Mouse (Mus musculus) cerebellum, adult 9-11 months (tissue): ENCODE measurements around the gene Gstk1.

Source experiments
- DNase-seq: peaks from one replicate; pipeline ENCODE4 v3.0.0; 2022

Gene Gstk1

DNA sequence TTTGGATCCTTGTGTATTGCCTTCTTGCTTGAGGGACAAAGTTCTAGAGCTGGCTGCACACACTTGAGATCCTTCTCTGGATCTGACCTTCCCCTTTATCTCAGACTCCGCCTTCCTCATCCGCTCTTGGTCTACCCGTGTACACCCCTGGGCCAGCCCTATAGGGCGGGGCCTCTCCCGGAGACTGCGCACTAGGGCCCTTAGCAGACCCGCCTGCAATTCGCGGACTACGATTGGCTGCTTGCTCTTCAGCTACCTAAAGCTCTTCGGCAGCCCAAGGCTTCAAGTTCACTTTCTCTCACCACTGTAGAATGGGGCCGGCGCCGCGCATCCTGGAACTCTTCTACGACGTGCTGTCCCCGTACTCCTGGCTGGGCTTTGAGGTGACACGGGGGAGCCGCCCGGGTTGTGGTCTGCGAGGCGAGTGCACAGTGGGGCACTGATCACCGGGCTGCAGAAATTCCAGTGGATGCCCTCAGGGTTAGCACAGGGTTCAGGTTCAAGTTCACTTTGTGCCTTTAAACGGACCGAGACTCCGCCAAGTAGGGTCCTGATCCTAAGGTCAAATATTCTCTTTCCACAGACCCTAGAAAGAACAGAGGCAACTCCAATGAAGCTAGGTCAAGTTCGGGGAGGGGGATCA is at the start of gene Gstk1:
Gstk1 (plus strand) TSS at position 225 of the 643 bp plus-strand sequence.
- peak; percentile 81 for DNase-seq

DNA sequence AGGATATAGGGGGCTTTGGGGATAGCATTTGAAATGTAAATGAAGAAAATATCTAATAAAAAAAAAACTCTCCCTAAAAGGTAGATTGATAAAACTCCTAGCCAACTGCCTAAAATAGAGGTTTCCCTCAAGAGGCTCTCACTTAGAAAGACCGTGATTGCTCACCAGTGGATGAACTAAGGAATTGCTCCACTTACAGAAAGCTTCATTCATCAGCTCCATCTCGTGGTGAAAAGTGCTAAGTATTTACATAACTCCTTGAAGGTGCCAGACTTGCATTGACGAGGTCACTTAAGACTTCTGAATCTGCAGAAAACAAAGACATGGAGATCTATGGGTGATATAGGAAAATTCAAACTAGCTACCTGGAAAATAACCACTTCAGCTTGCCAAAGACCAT is 48.0 kb upstream of the Gstk1 start:
- no peak for DNase-seq

DNA sequence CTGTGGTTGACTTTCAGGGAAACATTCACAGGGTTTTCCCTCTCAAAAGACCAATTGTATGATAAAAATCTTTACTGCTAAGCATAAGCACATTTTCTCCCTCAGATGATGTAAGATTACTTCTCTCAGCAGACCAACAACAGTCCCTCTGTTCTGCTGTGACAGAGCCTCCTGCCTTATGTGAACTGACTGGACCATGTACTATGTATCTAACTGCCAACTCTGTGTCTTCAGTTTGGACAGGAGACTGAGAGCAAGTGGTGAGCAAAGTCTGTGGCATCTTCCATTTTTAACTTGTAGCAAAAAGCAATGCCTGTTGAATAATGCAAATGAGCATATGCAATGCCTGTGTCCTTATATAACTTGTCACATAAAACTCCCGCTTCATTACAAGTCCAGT is 46.2 kb upstream of the Gstk1 start:
- no peak for DNase-seq

DNA sequence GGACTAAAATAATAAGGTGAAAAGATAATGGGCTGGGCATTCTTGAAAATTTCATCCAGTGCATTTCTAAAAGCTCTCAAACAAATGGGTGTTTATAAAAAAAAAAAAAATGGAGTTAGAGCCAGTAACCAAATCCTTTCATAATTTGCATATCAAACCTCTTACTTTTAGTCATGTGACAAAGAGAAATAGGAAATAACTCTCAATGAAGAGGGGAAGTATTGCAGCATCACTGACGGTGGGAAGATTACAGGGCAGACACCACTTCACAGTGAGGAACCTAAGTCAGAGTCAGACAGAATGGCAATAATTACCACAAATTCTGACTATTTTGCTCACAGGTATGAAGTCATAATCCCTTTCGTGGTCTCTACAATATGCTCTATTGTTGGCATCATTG is 30.7 kb upstream of the Gstk1 start, which contains the start of gene Tas2r144:
Tas2r144 (plus strand) TSS at position 301 of the 400 bp plus-strand sequence.
- DNase-seq: no peak

DNA sequence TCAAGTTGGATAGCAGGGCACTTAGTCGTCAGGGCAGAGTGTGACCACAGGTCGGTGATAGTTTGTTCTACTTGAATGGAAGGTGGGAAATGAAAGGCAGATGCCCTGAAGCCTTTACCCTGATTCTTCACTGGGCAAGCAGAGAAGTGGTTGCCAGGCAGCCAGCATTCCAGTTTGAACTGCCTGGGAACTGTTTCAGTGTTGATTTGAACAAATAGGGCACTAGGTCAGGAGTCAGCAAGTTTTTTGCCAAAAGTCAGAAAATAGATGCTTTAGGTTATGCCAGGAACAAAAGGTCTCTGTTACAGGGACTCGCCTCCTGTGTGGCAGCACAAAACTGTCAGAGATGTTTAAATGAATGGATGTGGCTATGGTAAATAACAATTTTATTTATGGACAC is 23.4 kb upstream of the Gstk1 start:
- DNase-seq: peak; percentile 7

DNA sequence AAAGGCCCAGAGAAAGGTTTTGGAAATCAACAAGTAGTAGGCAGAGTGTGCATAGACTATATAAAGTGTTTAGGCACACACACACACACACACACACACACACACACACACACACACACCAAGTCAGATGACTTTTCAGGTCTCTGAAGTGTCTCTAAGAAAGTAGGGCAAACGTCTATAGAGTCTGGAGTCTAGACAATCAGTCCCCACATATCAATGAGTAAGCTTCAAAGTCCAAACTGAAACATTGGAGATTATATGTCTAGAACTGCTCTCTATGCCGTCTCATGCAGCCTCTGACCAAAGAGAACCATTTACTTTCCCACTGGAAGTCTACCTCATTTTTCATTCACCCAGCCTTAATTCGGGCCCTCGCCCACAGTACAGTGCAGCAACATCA is 20.7 kb upstream of the Gstk1 start:
- no peak for DNase-seq

DNA sequence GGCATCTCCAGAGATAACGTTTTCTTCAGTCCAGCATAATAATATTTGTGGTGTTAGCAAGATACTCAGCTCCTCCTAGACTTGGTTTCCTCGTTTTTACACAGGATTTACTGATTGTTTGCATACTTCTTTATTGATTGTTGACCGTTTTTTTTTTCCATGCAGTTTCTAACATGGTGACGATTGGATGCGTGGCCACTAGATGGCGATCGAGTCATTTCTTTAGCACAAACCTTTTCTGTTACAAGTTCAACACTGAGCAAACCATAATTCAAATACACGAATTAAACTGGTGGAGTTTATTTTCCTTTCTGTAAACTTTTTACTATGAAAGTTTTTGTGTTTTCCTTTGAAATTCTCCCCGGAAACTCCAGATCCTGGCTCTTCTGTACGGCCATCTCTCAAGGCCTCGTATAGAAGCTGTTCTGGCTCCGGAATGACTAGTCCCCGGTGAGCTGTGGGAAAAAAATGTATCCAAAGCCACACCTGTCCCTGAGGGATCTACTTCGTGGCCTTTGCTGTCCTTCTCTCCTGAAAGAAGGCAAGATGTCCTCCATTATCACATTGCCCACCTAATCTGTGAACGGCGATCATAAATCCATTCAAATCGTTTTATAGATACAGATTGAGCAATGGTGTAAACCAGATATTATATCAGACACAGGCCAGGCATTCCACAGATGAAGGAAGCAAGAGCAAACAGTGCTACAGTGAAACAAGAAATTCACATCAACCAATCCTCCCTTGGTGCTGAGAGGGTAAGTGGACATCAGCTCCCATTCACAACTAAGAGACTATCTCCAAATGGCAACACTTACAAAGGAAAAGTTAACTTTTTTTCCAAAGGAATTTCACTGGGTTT is 18.3 kb upstream of the Gstk1 start:
- DNase-seq: peak; percentile 31

DNA sequence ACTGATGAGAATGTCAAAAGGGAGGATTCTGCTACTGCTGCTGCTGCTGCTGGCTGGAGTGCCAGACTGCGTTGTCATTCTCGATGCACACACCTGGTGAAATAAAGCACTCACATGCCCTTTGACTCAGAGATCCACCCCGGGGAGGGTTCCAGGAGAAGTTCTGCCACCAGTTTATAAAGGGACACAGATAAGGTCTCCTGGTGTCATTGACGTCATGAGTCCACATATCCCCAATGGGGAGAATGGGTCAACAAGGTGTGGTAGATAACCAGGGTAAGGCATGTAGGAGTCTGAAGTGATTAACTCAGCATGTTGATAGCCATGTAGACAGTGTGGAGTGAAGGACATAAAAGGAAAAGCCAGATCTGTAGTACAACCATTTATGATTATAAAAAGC is 16.1 kb upstream of the Gstk1 start:
- DNase-seq: no peak

DNA sequence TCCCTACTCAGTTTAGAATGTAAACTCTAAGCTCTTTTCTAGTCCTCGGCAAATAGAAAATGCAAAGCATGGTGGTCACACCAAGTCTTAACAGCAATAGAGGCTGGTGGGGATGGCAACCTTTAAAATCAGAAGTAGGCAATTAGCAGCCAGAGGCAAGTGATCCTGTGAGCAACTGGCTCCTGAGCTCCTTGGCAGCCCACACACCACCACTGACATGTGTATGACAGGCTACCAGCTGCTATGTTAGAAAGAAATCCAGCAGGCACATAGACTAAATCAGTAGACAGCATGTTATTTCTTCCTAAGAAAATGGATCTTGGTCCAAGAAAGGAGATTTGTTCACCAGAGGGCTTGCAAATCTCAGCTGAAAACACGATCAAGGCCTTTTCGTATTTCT is 14.5 kb upstream of the Gstk1 start:
- DNase-seq: no peak

DNA sequence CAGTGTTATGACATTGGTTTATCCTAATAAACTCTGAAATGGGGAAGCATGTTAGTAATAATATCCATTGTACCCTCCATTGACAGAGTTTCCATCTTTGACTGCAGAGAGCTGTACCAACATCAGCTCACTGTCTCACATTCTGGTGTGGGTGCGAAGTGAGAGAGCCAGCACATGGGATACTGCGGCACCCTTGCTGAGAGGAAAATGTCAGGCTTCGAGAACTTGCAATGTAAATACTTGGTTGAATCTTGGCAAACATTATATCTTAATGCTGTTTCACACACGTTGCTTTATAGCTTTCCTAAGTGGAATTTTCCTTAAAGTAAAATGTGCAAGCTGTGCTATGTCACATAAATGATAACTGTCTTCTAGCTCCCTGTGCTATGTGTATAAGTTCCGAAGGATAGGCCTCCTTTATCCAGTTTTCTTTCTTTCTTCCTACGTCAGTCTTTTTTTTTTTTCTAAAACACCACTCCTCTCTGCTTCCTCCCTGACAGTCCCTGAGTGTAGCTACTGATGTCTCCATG is 8.4 kb upstream of the Gstk1 start:
- DNase-seq: no peak

DNA sequence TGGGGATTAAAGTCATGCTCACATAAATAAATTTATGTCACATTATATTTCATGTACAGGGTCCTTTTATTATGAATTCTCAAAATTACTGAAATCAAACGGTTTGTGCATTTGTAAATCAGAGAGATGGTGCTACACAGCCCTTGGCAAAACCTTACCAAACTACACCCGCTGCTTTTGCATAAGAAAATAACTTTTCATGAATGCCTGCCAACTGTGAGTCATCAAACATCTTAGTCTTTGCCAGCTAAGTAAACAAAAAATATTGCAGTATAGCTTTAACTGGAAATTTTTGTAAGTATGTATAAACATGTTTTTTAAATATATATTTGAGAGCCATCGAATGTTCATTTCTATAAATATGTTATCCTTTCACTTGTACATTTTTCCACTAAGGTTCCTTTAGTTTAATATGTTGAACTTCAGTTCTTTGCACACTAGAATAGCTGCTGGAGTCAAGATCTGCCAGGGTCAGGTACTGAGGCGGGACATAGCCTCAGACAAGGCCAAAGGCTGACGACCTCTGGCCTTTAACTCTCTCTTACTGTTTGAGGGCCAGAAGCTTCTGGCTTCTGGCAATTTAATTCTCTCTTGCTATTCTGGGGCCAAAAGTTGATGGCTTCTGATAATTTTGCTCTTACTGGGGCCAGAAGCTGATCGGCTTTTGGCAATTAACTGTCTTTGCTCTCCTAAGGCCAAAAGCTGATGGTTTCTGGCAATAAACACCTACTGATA is 4.3 kb upstream of the Gstk1 start:
- no peak for DNase-seq

DNA sequence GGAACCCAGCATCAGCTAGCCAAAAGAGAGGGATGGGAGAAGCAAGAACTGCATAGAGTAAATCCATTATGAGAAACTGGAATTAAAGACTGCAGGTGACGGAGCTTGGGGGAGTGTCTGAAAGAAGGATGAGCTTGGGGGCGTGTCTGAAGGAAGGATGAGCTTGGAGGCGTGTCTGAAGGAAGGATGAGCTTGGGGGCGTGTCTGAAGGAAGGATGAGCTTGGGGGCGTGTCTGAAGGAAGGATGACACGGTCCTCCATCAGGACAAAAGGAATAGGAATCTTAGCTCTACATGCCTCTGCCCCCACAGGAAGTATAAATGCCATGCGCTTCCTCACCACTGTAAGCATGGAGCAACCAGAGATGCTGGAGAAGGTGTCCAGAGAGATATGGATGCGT is 1.4 kb downstream of the Gstk1 start:
- peak; percentile 29 for DNase-seq

DNA sequence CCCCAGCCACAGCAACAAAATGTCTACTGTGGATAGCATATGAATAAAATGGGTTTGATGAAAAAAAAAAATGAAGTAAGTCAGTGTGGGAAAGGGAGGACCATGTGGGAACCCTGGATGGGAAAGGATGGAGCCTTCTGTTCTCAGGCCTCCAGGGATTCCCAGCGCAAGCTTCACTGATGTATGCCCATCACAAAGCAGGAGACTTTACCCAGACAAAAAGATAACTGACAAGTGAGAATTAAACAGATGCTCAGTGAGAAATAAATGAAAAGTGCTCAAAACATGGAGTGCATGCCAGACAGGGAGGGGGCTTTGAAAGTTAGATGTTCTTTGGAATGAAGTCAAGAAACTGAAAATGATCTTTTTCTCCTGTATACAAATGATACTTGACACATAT is 2.2 kb downstream of the Gstk1 start:
- DNase-seq: no peak

DNA sequence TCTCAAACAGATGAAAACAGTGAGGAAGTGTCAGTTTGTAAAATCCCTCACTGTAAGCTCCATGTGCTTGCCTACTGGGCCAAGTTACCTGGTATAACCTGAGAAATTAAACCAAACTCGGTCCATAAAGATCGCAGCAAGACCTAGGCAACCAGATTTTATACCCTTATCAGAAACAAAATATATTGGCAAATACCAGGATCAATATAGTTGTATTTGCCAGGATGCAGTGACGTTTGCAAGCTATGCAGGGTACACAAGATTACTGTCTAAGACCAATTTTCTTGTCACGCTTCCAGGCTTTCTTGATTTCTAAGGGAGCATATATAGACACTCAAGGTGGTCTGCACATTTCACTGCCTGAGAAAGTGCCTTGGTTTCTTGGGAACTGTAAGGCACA is 6.1 kb downstream of the Gstk1 start:
- DNase-seq: no peak

DNA sequence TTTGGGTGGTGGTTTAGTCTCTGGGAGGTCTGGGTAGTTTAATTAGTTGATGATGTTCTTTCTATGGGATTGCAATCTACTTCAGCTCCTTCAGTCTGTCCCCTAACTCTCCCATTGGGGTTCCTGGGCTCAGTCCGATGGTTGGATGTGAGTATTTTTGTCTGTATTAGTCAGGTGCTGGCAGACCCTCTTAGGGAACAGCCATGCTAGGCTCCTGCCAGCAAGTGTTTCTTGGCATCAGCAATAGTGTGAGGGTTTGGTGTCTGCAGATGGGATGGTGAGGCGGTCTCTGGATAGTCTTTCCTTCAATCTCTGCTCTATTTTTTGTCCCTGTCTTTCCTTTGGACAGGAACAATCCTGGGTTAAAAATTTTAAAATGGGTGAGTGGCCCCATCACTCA is 7.4 kb downstream of the Gstk1 start:
- no peak for DNase-seq

DNA sequence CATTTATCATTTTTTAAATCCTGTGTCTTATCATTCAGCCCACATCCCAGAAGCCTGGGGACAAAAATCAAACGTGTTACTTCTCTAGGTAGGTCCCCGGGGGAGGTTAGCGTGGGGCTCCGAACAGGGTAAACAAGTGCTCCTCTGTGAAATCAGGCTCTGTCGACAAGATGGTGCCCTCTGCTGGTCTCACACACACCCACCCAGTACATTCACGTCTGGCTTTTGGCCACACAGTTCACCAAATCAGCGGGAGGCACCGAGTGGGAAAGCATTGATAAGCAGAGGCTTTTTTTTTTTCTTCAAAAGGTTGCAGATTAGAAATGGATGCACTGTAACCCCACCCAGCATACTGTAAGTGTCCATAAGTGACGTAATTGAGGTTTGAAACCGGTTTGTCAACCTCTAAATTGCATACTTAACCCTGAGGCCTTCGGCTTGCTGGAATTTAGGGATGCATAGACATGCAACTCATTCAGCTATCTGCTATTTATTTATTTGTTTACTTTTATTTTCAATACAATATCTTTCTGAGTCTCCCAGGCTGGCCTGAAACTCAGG is 11.6 kb downstream of the Gstk1 start:
- peak; percentile 25 for DNase-seq

DNA sequence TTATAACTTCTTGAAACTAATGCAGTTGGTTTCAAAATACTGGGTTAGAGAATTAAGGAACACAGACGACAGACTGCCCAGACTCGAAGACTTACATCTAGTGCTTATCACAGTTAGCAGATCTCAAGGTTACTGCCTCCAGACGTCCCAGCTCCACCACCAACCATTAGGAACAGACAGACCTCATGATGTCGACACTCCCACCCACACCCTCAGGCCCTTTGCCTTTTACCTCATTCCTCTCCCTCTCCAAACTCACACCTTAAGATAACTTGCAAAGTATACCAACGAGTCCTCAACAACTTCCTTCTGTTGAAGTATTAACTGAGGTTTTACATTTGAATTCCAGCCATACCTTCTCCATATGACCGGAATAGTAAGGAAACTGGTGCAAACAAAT is 14.7 kb downstream of the Gstk1 start:
- no peak for DNase-seq

DNA sequence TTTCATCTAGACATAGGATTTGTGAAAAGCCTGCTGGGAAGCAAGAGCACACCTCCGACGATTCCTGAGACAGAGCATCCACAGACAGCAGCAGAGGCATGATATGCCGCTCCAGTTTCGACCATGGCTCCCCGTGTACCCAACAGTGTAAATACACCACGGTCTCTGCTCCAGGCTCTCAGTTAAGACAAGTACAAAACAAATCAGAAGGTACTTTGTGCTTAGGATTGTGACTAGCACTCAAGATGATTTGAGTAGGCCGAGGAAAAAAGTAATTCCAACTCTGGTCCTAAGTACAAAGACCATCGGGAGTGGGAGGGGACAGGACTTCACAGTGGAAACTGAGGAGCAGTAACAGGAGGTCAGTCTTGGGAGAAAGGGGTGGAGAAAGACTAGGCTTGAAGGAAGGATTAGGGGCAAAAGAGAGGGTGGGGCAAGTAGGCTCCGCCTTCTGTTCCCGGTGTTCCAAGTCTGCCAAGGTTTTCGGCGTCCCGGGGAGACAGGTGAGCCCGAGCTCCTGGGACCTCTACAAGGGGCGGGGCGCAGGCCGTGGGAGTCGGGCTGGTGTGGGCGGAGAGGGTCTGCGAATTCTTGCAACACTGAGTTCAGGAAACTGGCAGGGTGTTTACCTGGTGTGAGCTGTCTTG is 15.9 kb downstream of the Gstk1 start, which contains the start of gene Tmem139:
Tmem139 (plus strand) TSS at position 447 of the 647 bp plus-strand sequence.
- no peak for DNase-seq

DNA sequence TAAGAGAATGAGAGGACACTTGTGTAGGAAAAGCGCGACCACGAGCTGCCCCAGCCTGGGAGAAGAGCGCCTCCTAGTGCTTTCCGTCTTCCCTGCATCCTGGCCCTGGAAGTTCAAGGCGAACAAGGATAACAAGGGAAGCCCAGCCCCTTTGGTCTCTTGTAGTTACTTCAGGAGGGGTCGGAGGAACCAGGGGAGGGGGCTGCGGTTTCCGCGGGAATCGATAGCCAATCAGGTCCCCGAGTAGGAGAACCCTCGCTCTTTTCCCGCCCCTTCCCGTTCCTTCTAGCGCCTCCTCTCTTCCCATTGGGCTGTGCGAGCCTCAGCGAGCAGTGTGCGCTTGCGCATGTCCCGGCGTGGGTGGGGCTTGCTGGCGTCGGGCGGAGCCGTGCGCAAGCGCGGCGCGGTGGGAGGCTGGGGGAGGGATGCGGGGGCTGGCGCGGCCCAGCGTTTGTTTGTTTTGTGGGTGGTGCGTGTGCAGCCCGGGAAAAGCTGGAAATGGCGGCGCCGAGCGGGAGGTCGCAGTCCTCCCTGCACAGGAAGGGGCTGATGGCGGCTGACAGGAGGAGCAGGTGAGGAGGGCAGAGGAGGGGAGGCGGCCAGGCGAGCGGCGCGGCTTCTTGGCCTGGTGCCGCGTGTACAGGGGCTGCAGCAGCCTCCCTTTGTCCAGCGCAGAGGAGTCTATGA is 19.0 kb downstream of the Gstk1 start, which contains the start of gene Casp2:
Casp2 (plus strand) TSS at position 360 of the 687 bp plus-strand sequence.
- peak; percentile 100 for DNase-seq

DNA sequence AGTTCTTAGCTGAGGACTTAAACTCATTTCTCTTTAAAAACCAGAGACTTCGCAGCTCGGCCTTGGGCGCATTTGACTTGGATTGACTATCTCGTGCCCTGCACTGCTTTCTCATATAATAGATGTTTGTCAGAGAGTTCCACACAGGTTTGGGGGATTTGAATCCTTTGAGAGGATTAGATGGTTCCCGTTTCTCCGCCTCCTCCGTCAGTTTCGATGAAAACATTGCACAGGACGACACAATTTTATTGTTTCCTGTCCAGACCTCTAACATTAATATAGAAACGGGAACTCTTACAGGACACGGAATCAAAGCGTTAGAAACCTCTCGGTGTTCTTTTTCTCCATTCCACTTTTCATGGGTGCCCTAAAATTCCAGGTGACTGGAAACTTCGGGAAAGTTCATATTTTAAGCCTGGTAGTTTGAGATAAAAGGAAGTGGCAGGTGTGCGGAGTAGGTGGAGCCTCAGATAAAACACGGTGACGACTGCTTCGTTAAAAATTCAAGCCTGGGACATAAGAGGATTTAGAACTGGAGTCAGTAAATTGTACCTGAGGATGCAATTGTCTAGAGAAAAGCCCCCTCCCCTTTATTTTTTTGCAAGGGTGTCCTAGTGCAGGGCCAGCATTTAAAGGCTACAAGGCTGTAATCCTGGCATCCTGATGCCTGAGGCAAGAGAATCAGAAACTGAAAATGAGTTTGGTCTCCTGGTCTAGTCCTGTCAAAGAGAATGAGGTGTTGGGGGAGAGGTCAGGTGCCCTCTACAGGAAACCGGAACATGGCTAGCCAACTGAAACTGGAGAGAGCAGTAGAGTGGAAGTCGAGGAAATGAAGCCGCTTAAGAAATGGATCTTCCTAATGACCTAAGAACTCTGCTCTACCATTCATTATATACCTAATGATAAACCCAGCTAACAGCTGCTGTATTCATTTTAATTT is 19.9 kb downstream of the Gstk1 start:
- peak; percentile 36 for DNase-seq

DNA sequence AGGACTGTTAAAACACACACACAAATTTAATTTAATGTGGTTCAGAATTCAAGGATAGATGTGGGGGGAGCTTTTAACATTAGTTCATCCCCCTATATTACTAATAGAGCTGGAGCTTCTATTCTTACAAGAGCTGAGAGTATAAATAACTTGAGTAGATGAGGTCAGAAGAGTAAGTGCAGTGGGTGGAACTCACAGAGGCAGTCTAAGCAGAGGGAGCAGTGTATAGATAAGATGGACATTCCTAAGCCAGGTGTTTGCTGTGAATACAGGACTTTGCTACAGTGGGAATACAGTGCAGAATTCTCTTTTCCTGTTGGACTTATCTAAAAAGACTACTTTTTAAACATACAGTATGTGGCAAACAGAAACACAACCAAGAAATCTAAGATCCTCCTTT is 25.1 kb downstream of the Gstk1 start:
- DNase-seq: no peak
